Mouse (Mus musculus) lung, postnatal 0 days (tissue): ENCODE measurements around the gene Ttll5.

Experiments used
- CTCF ChIP-seq: IDR thresholded peaks from 2 replicates; pipeline ENCODE4 v1.5.1; 2016; ENCODE audit warnings: antibody characterized with exemption, mild to moderate bottlenecking
- EP300 ChIP-seq: IDR thresholded peaks from 2 replicates; pipeline ENCODE4 v1.6.1; 2016; ENCODE audit warnings: antibody characterized with exemption, mild to moderate bottlenecking, control low read depth

DNA sequence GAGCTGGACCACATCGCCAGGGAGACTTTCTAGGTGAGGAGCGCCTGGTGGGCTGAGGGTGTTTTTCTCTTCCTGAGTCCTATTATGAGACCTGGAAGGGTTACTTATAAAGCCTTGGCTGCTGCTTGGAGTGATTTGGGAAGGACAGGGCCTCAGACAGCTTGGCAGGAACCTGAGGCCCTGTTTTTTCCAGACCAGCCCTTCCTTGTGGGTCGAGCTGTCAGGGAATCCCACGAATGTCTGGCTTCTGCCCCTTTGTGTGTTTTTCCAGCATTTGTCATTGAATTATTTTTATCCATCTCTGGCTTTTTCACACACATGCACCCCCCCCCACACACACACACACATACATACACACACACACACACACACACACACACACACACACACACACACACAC is 136.2 kb downstream of the Ttll5 start:
- TF ChIP-seq CTCF (no peak), EP300 (no peak)
